Mouse (Mus musculus): ENCODE data around the gene Tmbim1.
A peak's percentile ranks its signal among the peaks of the same experiment; 100 is the strongest.

Tmbim1 gene

DNA sequence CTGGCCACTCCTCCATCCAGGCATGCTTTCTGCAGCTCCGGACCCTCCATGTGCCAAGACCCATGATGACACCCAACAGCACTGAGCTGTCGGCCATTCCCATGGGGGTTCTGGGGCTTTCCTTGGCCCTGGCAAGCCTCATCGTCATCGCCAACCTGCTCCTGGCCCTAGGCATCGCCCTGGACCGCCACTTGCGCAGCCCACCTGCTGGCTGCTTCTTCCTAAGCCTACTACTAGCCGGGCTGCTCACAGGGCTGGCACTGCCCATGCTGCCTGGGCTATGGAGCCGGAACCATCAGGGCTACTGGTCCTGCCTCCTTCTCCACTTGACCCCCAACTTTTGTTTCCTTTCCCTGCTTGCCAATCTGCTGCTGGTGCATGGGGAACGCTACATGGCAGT lies 26.9 kb downstream of the Tmbim1 start, which contains the start of gene Gpbar1:
TSS of gene Gpbar1 (plus strand) at position 13 of the 400 bp plus-strand sequence.
- DNase-seq (ENCODE audit: low read depth, low spot score) = no peak

DNA sequence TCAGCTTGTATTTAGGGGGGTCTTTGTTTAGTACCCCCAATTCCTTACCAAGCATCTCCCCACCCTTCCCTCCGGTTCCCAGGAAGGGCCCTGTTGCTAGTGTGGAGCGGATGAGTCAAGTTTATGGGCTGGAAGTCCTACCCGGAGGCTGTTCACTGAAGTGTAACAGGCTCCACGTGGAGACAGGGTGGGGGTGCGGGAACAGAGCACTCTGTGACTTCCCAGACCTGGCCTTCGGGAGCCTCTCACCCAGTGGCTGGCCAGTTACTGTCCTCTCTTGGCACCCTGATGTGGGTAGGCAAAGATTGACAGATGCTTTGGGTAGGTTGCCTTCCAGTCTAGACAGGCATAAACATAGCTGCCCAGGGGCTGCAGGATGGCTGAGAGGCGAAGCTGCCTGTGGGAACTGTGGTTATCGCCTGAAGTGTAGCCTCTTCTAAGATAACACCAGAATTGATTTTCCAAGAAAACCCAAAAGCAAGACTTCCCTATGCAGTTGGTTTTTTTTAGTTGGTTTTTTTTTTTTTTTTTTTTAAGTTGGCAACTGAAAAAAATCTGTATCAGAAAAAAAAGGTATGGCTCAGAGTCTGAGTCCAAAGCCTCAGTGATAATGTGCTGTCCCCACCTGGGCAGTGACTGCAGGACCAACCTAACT lies 27.4 kb downstream of the Tmbim1 start:
- DNase-seq (ENCODE audit: low read depth, low spot score) = no peak

DNA sequence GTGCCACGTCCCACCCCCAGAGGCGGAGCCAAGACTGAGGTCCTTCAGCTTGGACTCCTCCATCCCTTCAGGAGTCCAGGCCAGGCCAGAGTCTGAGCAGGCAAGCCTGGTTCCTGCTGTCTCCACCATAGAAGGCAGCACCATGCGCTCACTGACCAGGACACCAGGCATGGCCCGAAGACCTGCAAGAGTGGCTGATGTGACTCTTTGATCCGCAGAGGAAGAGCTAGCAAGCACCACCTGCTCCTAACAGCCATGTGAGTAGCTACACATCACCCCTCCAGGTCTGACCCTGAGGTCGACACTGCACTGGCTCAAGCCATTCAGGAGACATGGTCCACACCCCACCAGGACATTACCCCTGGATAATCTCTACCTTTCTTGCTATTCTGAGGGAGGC lies 28.4 kb downstream of the Tmbim1 start:
- no peak for DNase-seq (ENCODE audit: low read depth, low spot score)

DNA sequence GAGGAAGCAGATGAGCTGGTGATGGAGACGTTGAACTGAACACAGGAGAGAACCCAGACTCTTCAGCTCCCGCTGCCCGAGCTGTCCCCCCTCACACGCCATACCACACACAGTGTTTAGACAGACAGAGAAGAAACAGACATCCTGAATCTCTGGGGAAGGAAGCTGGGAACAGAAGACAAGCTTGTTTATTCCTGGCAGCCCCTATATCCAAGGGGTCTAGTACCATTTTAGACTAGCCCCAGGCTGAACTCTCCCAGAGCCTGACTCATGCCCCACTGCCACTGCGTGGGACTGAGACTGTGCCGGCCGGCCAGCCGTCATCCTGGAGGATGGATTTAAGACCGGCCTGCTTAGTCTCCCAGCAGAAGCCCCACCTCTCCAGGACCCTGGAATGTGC lies 30.4 kb downstream of the Tmbim1 start:
- DNase-seq (ENCODE audit: low read depth, low spot score) = no peak

DNA sequence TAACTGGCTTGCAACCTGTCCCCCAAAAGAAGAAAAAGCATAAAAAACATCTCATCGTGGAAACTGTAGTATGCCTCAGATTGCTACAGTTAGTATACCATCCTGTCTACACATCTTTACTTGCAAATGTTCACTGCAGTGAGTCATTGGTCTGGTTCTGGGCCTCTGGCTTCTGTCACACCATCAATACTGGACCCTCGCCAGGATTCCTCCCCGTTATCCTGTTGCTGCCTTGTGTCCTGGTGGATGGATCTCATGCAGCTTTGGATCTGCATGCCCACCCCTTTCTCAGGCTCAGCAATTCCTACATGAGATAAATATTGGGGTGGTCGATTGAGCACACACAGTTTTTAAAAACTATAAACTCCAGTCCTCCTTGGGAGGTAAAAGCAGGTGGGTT lies 33.8 kb downstream of the Tmbim1 start:
- no peak for DNase-seq (ENCODE audit: low read depth, low spot score)

DNA sequence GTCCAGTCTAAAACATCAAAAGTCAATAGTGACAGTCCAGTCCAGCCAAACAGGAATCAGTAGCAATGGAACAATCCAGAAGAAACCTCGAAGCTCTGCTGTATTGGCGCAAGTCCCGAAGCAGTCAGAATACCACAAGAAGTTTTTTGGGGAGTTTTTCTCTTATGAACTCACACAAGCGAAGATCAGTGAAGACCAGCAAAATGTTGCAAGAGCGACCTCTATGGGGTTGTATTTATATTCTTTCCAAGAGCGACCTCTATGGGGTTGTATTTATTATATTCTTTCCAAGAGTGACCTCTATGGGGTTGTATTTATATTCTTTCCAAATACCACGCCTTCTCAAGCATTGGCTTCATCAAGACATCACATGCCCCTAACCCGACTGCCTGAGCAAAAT lies 36.7 kb downstream of the Tmbim1 start:
- DNase-seq (ENCODE audit: low read depth, low spot score) = no peak

DNA sequence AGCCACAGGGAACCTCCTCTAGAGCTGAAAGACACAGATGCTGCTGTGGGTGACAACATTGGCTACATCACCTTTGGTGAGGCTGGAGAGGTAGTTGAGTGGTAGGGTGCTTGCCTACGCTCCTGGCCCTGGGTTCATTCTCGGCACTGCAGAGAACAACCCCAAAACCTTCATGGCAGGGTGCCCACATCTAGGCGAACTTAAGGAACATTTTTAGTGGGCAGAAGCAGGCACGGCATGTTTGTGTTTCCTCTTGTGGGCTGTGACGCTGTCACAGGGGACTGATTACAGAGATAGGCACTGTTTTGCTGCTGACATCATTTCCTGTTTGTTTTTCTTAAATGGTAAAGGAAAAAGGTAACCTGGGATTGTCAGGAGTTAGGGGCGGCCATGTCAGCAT lies 42.9 kb downstream of the Tmbim1 start:
- DNase-seq (ENCODE audit: low read depth, low spot score) = no peak

DNA sequence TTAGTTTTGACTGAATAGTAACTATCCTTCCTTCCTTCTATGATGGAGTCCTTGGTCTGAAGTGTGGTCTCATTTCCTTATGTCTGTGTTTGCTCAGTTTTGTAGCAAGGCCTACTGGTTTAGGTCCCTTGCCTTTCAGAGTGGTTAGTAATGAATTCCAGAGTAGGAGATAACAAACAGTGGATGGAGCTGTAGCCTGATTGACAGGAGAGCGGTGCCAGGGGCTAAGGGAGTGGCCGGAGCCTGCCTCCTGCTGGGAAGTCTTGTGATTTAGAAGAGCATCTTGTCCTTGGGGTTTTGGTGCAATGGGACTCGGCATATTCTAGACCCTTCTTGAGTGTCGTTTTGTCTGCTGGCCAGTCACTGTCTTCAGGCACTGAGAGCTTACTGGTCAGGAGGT lies 48.6 kb downstream of the Tmbim1 start:
- no peak for DNase-seq (ENCODE audit: low read depth, low spot score)

DNA sequence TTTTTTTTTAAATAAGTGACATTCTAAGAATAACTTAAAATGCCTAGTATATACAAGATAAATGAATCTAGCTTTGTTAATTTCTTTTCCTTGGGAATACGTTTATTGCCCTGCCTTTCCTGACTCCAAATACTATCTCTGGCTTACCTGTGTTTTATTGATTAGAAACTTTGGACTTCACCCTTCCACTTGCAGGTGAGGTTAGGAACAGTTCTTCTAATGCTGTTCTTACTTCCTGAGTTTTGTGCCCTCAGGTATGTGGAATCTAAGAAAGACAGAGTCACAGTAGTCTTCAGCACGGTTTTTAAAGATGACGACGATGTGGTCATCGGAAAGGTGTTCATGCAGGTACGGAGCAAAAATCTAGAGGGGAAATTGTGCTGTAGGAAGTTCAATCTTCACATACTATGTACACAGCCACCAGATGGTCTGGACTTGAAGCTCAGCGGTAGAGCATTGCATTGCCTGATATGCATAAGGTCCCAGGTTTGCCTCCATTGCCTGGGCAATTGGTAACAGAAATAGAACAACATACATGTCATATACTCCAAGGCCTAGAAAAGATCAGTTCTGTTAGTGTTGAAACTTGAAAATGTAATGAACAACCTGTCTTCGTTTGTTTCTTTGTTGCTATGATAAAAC lies 49.6 kb downstream of the Tmbim1 start:
- DNase-seq (ENCODE audit: low read depth, low spot score) = no peak

DNA sequence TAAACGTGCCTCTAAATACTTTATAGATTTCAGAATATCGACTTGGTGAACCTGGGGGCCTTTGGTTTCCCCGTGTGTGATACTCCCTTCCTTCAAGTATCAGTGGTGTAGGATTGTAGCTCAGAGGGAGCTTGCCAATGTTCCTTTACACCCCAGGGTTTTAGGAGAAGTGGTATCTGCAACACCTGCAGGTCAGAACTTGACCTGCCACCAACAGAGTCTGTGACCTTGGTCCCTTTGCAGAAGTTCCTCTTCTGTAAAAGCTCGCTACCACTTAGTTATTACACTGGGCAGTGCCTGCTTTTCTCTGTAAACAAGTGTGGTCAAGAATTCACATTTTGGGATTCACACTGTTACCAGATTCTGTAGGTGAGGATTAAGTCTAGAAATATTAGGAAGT lies 55.3 kb downstream of the Tmbim1 start:
- DNase-seq (ENCODE audit: low read depth, low spot score) = no peak

DNA sequence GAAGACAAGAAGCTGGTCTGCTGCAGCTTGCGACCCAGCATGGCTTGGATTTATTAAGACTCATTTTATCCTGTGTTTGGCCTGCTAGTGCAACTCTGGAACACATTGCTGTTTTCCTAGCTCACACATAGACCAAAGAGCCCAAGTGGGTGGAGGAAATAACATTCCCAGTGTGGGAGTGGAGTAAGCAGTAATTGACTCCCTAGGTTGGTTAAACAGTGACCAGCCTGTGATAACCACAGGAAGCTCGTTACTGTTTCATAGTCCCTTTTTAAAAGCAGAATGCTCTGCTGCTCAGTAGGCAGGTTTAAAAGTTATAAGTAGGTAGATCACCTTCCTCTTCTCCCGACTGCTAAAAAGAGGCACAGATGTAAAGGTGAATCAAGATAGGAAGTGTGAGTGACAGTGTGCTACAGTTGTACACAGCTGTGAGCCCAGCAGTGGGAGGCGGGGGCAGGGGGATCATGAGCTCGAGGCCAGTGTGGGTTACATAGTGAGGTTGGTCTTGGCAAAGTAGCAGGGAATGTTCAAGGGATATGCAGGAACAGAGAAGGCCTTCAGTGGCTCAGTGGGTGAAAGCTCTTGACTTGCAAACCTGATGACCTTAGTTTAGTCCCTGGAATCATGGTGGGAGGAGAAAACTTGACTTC lies 56.0 kb downstream of the Tmbim1 start:
- DNase-seq (ENCODE audit: low read depth, low spot score) = no peak

DNA sequence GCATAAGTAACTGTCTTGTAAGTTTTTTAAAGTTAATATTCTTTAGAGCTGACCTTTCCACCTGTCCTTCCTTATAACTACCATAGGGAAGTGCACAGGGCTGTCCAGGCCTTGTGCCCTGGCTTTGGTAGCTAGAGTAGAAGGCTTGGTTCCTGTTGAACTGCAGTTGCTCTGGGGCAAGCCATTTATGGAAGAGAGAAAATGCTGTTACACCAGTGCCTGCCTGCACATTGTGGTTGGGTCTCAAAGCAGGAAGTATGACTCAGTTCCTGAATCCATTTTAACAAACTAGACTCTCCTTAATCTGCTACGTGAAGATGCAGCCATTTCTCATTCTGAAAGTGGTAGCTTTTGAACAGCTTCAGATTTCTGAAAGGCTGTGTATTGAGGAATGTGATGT lies 56.6 kb downstream of the Tmbim1 start:
- no peak for DNase-seq (ENCODE audit: low read depth, low spot score)

DNA sequence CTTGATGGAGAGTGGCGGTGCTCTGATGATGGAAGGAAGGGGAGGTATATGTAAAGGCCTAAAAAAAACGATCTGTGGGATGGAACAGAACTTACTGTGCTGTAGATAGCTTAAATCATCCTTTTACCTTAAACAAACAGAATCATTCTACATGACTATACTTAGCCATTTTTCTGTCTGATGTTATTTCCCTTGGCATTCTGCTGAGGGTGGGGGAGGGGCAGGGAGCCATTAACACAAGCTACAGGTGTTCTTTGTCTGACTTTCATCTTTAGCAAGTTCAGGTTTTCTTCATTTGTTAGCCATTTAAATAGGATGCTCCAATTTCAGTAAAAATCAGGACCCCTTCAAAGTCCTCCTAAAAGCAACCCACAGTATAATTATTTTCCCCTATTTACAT lies 59.9 kb downstream of the Tmbim1 start:
- no peak for DNase-seq (ENCODE audit: low read depth, low spot score)

DNA sequence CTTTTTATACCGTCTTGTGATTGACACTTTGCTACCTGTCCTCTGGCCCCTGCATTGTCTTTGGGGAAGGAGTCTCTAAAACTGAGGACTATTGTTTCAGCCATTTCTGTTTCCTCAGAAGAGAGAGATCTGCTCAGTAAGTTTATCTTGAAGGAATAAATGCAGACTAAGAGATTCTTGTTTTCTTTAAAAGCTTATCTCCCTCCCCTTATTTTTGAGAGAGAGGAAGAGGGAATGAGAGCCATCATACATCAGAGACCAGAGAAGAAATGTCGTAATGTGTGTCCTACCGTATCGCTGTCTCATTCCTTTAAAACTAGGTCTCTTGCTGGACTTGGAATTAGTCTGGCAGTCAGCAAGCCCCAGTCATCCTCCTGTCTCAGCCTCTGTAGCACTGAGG lies 64.6 kb downstream of the Tmbim1 start:
- DNase-seq (ENCODE audit: low read depth, low spot score) = no peak

DNA sequence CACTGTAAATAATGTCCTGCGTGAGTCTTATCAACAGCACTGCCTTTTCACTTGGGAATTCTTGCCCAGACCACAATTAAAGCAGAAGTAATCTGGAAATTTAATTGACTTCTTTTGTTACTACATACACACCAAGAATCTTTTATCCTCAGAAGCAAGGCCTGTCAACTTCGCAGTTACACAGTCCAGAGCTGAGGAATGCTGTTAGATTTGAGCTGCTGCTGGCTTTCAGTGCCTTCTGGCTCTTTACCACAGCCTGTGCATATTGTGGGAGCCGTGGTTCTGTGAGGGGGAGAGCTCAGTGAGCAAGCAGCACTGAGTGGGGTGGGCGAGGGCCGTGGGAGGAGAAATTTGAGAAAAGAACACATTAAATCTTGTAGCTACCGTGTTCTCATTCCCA lies 65.1 kb downstream of the Tmbim1 start:
- DNase-seq (ENCODE audit: low read depth, low spot score) = peak; percentile 92

DNA sequence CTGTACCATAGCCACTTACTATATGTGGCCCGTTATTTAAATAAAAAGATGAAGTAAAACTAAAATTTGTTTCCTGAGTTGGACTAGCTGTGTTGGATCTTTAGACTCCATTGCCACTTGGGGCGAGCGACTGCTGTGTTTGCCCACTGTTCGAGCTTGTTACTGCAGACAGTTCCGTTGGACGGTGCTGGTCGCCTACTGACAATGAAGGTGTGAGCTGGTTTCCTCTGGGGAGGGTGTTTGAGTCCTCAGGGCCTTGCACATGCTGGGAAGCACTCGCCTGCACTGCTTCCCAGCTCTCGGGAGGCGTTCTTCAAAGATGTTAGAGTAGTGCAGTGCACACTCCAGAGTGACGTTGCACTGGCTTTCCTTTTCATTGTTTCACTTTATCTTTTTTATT lies 65.8 kb downstream of the Tmbim1 start:
- DNase-seq (ENCODE audit: low read depth, low spot score) = no peak

DNA sequence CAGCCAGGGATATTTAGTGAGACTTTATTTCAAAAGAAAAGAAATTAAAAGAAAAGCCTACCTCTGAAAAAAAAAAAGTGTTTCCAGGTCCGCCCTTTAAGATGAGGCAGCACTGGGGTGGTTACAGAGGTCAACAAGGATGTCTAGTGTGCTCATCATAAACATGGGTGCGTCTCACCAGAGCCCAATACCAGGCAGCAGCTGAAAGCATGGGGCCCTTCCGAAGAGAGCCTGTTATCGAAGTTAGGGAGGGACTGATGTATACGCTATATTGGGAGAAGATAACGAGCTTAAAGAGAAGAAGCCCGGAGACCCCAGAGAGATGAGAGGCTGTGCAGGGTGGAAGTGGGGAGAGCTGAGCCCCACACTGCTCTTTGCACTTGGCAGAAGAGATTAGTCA lies 66.3 kb downstream of the Tmbim1 start:
- DNase-seq (ENCODE audit: low read depth, low spot score) = no peak
